Mouse (Mus musculus): ENCODE data around the gene Foxn2.
"Not testable (repeated sequence)": the region's sequence is repeated elsewhere in the genome, so short reads cannot be mapped to it uniquely, and the experiment has no call there.

Gene Foxn2

GRCm38 (mm10) chr17:88440285-88441000, at the start of gene Foxn2:
Gene Foxn2, plus strand, starts transcription at chr17:88440711.
- DNase-seq (ENCODE audit: low spot score) = peak; percentile 97

- DNase-seq (ENCODE audit: low spot score) = no peak
Observed at GRCm38 (mm10) chr17:88397501-88397900, 43.0 kb upstream of the Foxn2 start.

- DNase-seq (ENCODE audit: low spot score) = no peak
Observed at GRCm38 (mm10) chr17:88398090-88398489, 42.4 kb upstream of the Foxn2 start.

GRCm38 (mm10) chr17:88398854-88399253, 41.7 kb upstream of the Foxn2 start:
- DNase-seq (ENCODE audit: low spot score) = no peak

GRCm38 (mm10) chr17:88400122-88400521, 40.4 kb upstream of the Foxn2 start:
- no peak for DNase-seq (ENCODE audit: low spot score)

- no peak for DNase-seq (ENCODE audit: low spot score)
Observed at GRCm38 (mm10) chr17:88400702-88401475, 39.6 kb upstream of the Foxn2 start.

- DNase-seq (ENCODE audit: low spot score) = no peak
Observed at GRCm38 (mm10) chr17:88403269-88403668, 37.2 kb upstream of the Foxn2 start.

GRCm38 (mm10) chr17:88404471-88404870, 36.0 kb upstream of the Foxn2 start:
- no peak for DNase-seq (ENCODE audit: low spot score)

GRCm38 (mm10) chr17:88405076-88405475, 35.4 kb upstream of the Foxn2 start:
- no peak for DNase-seq (ENCODE audit: low spot score)

- no peak for DNase-seq (ENCODE audit: low spot score)
Observed at GRCm38 (mm10) chr17:88409706-88410105, 30.8 kb upstream of the Foxn2 start.

- DNase-seq (ENCODE audit: low spot score) = no peak
Observed at GRCm38 (mm10) chr17:88413155-88413836, 27.2 kb upstream of the Foxn2 start.

GRCm38 (mm10) chr17:88420426-88420825, 20.1 kb upstream of the Foxn2 start:
- DNase-seq (ENCODE audit: low spot score) = no peak

GRCm38 (mm10) chr17:88421246-88421645, 19.3 kb upstream of the Foxn2 start:
- no peak for DNase-seq (ENCODE audit: low spot score)

GRCm38 (mm10) chr17:88430719-88431118, 9.8 kb upstream of the Foxn2 start:
- DNase-seq (ENCODE audit: low spot score) = no peak

- no peak for DNase-seq (ENCODE audit: low spot score)
Observed at GRCm38 (mm10) chr17:88431486-88431885, 9.0 kb upstream of the Foxn2 start.

GRCm38 (mm10) chr17:88431987-88432386, 8.5 kb upstream of the Foxn2 start:
- DNase-seq (ENCODE audit: low spot score) = no peak

- no peak for DNase-seq (ENCODE audit: low spot score)
Observed at GRCm38 (mm10) chr17:88435322-88435721, 5.2 kb upstream of the Foxn2 start.

- no peak for DNase-seq (ENCODE audit: low spot score)
Observed at GRCm38 (mm10) chr17:88436284-88436683, 4.2 kb upstream of the Foxn2 start.

- DNase-seq (ENCODE audit: low spot score) = not testable (repeated sequence)
Observed at GRCm38 (mm10) chr17:88436749-88437148, 3.8 kb upstream of the Foxn2 start.

GRCm38 (mm10) chr17:88437391-88437790, 3.1 kb upstream of the Foxn2 start:
- no peak for DNase-seq (ENCODE audit: low spot score)

GRCm38 (mm10) chr17:88439536-88440050, 918 bp upstream of the Foxn2 start:
- DNase-seq (ENCODE audit: low spot score) = no peak

GRCm38 (mm10) chr17:88441001-88441431, 505 bp downstream of the Foxn2 start:
- DNase-seq (ENCODE audit: low spot score) = no peak
